ENCODE assay signal across 18 mouse cellular contexts in genomic region chr10:15248899-15249298, GRCm38 (mm10).
"Had no signal": no experiment of that assay in that cellular context is flagged by ENCODE, and none has a peak within 500 bp of the region (broad histone marks: within the 10 kb centered on the region; RNA-seq: fewer than 3 reads in every experiment).

No protein-coding gene starts in this region.

- H3K27me3 ChIP-seq: midbrain, embryonic 12.5 days; neural tube, embryonic 13.5 days; neural tube, embryonic 15.5 days had no signal

- H3K4me1 ChIP-seq: midbrain, embryonic 10.5 days; midbrain, embryonic 12.5 days; neural tube, embryonic 13.5 days; neural tube, embryonic 15.5 days had no signal

- DNase-seq: lung, adult 18-20 months; lung, embryonic 14.5 days; lung, postnatal 10 days; lung, postnatal 4 days; retina, postnatal 1 day; right cerebral cortex, adult 18-20 months; right cerebral cortex, postnatal 25 days; right cerebral cortex, postnatal 4 days; spleen, adult 18-20 months; thymus, adult 18-20 months; thymus, postnatal 14 days; thymus, postnatal 36 days had no signal

- H3K9ac ChIP-seq: lung, embryonic 14.5 days; midbrain, embryonic 12.5 days; neural tube, embryonic 13.5 days; neural tube, embryonic 15.5 days had no signal

- H3K4me2 ChIP-seq: lung, embryonic 14.5 days; midbrain, embryonic 12.5 days; neural tube, embryonic 13.5 days; neural tube, embryonic 15.5 days had no signal

- H3K4me3 ChIP-seq: midbrain, embryonic 10.5 days; midbrain, embryonic 12.5 days; myocyte; neural tube, embryonic 13.5 days; neural tube, embryonic 15.5 days had no signal

- H3K9me3 ChIP-seq: midbrain, embryonic 10.5 days; midbrain, embryonic 12.5 days; neural tube, embryonic 13.5 days; neural tube, embryonic 15.5 days had no signal

- ATAC-seq: midbrain, embryonic 16.5 days had no signal

- H3K27ac ChIP-seq: midbrain, embryonic 10.5 days; midbrain, embryonic 12.5 days; neural tube, embryonic 13.5 days; neural tube, embryonic 15.5 days had no signal

- H3K36me3 ChIP-seq: midbrain, embryonic 10.5 days; midbrain, embryonic 12.5 days; neural tube, embryonic 13.5 days; neural tube, embryonic 15.5 days had no signal
